Mouse (Mus musculus) lung, embryonic 14.5 days (tissue): ENCODE data around the gene Tac1. TPM values are rescaled to one million over a fixed set of nuclear protein-coding genes. Genes with fewer than 3 reads are reported as not detected.
"Not testable (repeated sequence)": the region's sequence is repeated elsewhere in the genome, so short reads cannot be mapped to it uniquely, and the experiment has no call there.

Experiments
- ATAC-seq: fragments of 200-750 bp; cut with Nextera tagmentation; 2 replicates; pipeline ENCODE4 v1.8.0; 2017; ENCODE audit warnings: mild to moderate bottlenecking, moderate TSS enrichment, moderate library complexity; ENCODE audit not compliant: insufficient read depth
- DNase-seq: peaks from one replicate; pipeline ENCODE4 v3.0.0-alpha.2; 2015
- H3K27ac ChIP-seq: fragments of 300-500 bp; sonication (generic); 2 replicates; pipeline ENCODE4 v1.5.1; 2014; ENCODE audit warnings: low read depth, mild to moderate bottlenecking, moderate library complexity
- H3K27me3 ChIP-seq: fragments of 300-500 bp; sonication (generic); 2 replicates; pipeline ENCODE4 v1.6.1; 2014; ENCODE audit warnings: low read length, control low read depth; ENCODE audit not compliant: insufficient read depth
- H3K36me3 ChIP-seq: fragments of 300-500 bp; sonication (generic); 2 replicates; pipeline ENCODE4 v1.6.1; 2014; ENCODE audit warnings: control low read depth; ENCODE audit not compliant: insufficient read depth
- H3K4me1 ChIP-seq: fragments of 300-500 bp; sonication (generic); 2 replicates; pipeline ENCODE4 v1.6.1; 2014; ENCODE audit warnings: antibody characterized with exemption, control low read depth; ENCODE audit not compliant: insufficient read depth
- H3K4me2 ChIP-seq: fragments of 300-500 bp; sonication (generic); 2 replicates; pipeline ENCODE4 v1.6.1; 2014; ENCODE audit warnings: mild to moderate bottlenecking
- H3K4me3 ChIP-seq: fragments of 300-500 bp; sonication (generic); 2 replicates; pipeline ENCODE4 v1.5.1; 2014; ENCODE audit warnings: low read depth, low read length
- H3K9ac ChIP-seq: fragments of 300-500 bp; sonication (generic); 2 replicates; pipeline ENCODE4 v1.6.1; 2014
- H3K9me3 ChIP-seq: fragments of 300-500 bp; sonication (generic); 2 replicates; pipeline ENCODE4 v1.6.1; 2016; ENCODE audit warnings: low read depth, low read length, control low read depth
- CTCF ChIP-seq: IDR thresholded peaks from 2 replicates; pipeline ENCODE4 v1.5.1; 2016; ENCODE audit warnings: antibody characterized with exemption, low read depth
- WGBS: fragments of 180-500 bp; shearing (Covaris S2); extraction: QIAGEN DNeasy Blood & Tissue Kit; methylation state at CpG from one replicate; pipeline ENCODE4 v1.1.7; 2014; 5-methylcytosine and 5-hydroxymethylcytosine counted together
- polyA plus RNA-seq: library from polyadenylated mRNA; unstranded; fragments of >200 nt; fragmentation: Nextera tagmentation; extraction: Ambion mirVana; gene quantifications from 2 replicates; pipeline ENCODE4 v1.2.1, GENCODE M21; 2014

Tac1 gene
- polyA plus RNA-seq, 1 experiment from 2014 or later: 0.18 TPM

GRCm38 (mm10) chr6:7578031-7578430 is 23.4 kb downstream of the Tac1 start:
- WGBS: 38% methylated on average over 1 of the region's 1 CpGs
- ATAC-seq (no peak), DNase-seq (peak; percentile 5)

DNA sequence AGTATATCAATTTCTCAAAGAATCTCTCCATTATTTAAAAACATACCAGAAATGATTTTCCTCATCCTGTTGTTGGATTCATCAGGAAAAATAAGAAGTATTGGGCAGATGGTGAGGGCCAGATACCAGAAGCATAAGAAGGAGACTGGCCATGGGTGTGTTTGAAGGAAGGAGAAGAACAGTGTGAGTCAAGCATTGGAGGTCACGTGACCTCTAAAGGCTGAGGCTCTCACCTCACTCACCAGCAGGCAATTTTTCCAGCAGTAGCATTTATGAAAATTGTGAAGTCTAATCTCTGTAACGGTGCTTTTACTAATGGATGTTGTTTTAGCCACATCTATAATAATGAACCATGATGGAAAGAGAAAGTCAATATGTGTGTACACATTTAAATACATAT is 39.8 kb downstream of the Tac1 start:
- no peak overlapping the region for H3K27ac ChIP-seq
- no peak for DNase-seq
- H3K4me3 ChIP-seq: no peak overlapping the region
- no peaks in the 10 kb centered on the region for H3K27me3 ChIP-seq
- no peaks in the 10 kb centered on the region for H3K36me3 ChIP-seq
- H3K4me1 ChIP-seq: no peaks in the 10 kb centered on the region
- no peak for TF ChIP-seq CTCF
- ATAC-seq: no peak
- no peaks in the 10 kb centered on the region for H3K9me3 ChIP-seq
- 92% methylated on average over 2 of the region's 2 CpGs for WGBS
- H3K9ac ChIP-seq: no peak overlapping the region
- H3K4me2 ChIP-seq: no peak overlapping the region

More at GRCm38 (mm10) chr6:7578031-7578430, 23.4 kb downstream of the Tac1 start:
- no peak overlapping the region for H3K9ac ChIP-seq
- H3K27me3 ChIP-seq: no peaks in the 10 kb centered on the region
- no peak overlapping the region for H3K4me2 ChIP-seq
- H3K27ac ChIP-seq: no peak overlapping the region
- H3K4me3 ChIP-seq: no peak overlapping the region
- no peak for TF ChIP-seq CTCF
- H3K9me3 ChIP-seq: no peaks in the 10 kb centered on the region
- no peaks in the 10 kb centered on the region for H3K36me3 ChIP-seq
- H3K4me1 ChIP-seq: no peaks in the 10 kb centered on the region

DNA sequence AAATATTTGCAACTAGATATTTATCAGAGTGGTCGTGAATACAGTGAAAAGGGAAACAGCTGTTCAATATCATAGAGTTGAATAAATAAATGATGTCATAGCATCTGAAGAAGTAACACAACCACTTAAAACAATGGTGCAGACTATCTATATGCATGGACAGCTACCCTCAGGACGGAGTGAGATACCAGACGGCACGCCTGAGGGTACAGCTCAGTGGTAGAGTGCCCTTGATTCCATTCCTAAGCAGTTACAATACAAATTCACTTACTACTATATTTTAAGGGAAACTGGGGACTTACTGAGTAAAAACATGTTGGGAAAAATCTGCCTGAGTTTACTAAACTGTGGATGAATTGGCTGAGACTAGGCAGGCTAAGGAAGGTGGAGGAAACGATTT is 43.7 kb downstream of the Tac1 start:
- 58% methylated on average over 5 of the region's 5 CpGs for WGBS

GRCm38 (mm10) chr6:7600228-7600627 is 45.5 kb downstream of the Tac1 start:
- H3K27ac ChIP-seq: no peak overlapping the region
- H3K27me3 ChIP-seq: no peaks in the 10 kb centered on the region
- 45% methylated on average over 2 of the region's 2 CpGs for WGBS
- TF ChIP-seq CTCF: peak; percentile 50
- no peaks in the 10 kb centered on the region for H3K4me1 ChIP-seq
- no peaks in the 10 kb centered on the region for H3K9me3 ChIP-seq
- no peak overlapping the region for H3K4me3 ChIP-seq
- H3K9ac ChIP-seq: no peak overlapping the region
- peak; percentile 35 for DNase-seq
- no peaks in the 10 kb centered on the region for H3K36me3 ChIP-seq
- no peak overlapping the region for H3K4me2 ChIP-seq
- no peak for ATAC-seq

More for the DNA sequence above, 43.7 kb downstream of the Tac1 start:
- no peaks in the 10 kb centered on the region for H3K27me3 ChIP-seq
- H3K27ac ChIP-seq: no peak overlapping the region
- no peaks in the 10 kb centered on the region for H3K9me3 ChIP-seq
- no peak for TF ChIP-seq CTCF
- ATAC-seq: no peak
- no peak overlapping the region for H3K4me2 ChIP-seq
- no peaks in the 10 kb centered on the region for H3K4me1 ChIP-seq
- no peak overlapping the region for H3K4me3 ChIP-seq
- no peak overlapping the region for H3K9ac ChIP-seq
- no peak for DNase-seq
- H3K36me3 ChIP-seq: no peaks in the 10 kb centered on the region

DNA sequence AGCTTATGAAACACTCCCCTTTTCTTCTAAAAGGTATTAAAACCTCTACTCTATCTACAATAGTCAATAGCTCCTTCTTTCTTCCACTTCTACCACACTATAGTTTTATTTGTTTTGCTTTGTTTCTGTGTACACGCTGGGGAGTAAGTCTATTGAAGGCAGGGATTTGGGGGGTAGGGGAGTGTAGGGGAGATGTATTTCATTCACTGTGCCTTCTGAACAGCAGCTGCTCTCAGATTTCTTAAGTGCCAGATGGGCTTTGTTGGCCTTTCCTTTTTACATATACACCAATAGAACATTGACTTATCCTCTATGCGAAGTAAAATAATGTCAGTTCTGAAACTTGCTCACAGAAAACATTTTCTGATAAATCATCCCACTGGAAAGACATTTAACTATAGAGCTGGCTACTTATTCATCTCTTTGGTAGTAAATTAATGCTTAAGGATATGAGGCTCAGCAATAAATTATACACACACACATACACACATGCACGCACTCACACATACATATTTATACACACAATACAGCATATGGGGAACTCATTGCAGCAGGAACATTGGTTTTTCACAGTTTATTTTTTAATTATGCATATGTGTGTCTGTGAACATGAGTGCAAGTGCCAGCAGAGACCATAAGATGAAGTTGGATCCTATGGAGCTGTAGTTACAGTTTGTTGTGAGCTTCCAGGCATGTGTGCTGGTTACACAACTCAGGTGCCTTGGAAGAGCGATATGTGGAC is 46.8 kb downstream of the Tac1 start:
- Histone ChIP-seq H3K4me3 (no peak overlapping the region), H3K4me2 (no peak overlapping the region), H3K9me3 (no peaks in the 10 kb centered on the region), H3K27ac (no peak overlapping the region), H3K36me3 (no peaks in the 10 kb centered on the region), H3K4me1 (no peaks in the 10 kb centered on the region), H3K27me3 (no peaks in the 10 kb centered on the region), H3K9ac (no peak overlapping the region)
- DNase-seq (no peak), ATAC-seq (no peak)
- TF ChIP-seq CTCF: no peak
- 78% methylated on average over 4 of the region's 4 CpGs for WGBS

DNA sequence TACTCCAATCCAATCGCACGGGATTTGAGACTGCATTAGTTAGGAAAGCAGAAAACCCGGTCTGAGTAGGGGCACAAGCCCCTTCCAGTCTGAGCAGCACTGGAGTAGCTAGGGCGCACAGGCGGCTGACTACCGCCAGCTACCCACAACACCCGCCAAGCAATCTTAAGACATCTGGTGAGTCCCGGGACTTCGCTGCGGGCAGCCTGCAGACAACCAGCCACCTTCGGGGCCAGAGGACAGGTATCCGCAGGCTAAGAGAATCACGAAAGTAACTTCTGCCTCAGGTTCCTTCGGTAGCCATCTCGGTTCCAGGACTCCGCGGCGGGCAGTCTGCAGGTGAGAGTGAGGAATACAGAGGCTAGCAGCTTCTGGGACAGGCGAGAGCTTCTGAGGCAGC is 59.0 kb downstream of the Tac1 start:
- H3K9ac ChIP-seq, H3K27me3 ChIP-seq, H3K36me3 ChIP-seq, H3K4me1 ChIP-seq, H3K4me2 ChIP-seq, DNase-seq, H3K9me3 ChIP-seq, ATAC-seq, H3K27ac ChIP-seq, H3K4me3 ChIP-seq: not testable (repeated sequence)
- WGBS: 91% methylated on average over 17 of the region's 19 CpGs

Other genes starting within 250 kb of the Tac1 start
- gene Asns, start 138.4 kb downstream of the Tac1 start, polyA plus RNA-seq: 68.4 and 68.9 TPM in 2 replicates